Mouse (Mus musculus): Measurements from ENCODE around the gene Triobp. TPM values are rescaled to one million over a fixed set of nuclear protein-coding genes. Genes with fewer than 3 reads are reported as not detected.

Triobp gene
- polyA plus RNA-seq, 1 experiment from 2014 or later: 12.9 TPM

- no peak for ATAC-seq (ENCODE audit: low read depth)
- peaks cover 93% of the 10 kb centered on the region for H3K4me1 ChIP-seq (replicated peaks)
- WGBS (ENCODE audit: insufficient replicate concordance): 8% methylated on average over 15 of the region's 15 CpGs
- H3K9me3 ChIP-seq (replicated peaks): no peaks in the 10 kb centered on the region
- peak overlapping the region; percentile 67 for H3K4me3 ChIP-seq (replicated peaks)
- peak overlapping the region; percentile 78 for H3K9ac ChIP-seq
- H3K36me3 ChIP-seq: peaks cover 13% of the 10 kb centered on the region
- no peak for DNase-seq
- H3K27ac ChIP-seq: peak overlapping the region; percentile 99
- H3K4me2 ChIP-seq: peak overlapping the region; percentile 95
- no peaks in the 10 kb centered on the region for H3K27me3 ChIP-seq
Measured at GRCm38 (mm10) chr15:78927021-78927787, 20.3 kb upstream of the Triobp start.

GRCm38 (mm10) chr15:78927788-78928457, 19.6 kb upstream of the Triobp start:
- Histone ChIP-seq H3K27ac (peak overlapping the region; percentile 99), H3K36me3 (peaks cover 13% of the 10 kb centered on the region), H3K9me3 (replicated peaks) (no peaks in the 10 kb centered on the region), H3K4me1 (replicated peaks) (peaks cover 90% of the 10 kb centered on the region), H3K4me3 (replicated peaks) (peak overlapping the region; percentile 67), H3K27me3 (no peaks in the 10 kb centered on the region), H3K4me2 (peak overlapping the region; percentile 95), H3K9ac (peak overlapping the region; percentile 78)
- peak; percentile 10; the same call in 1 of the 2 replicates for ATAC-seq (ENCODE audit: low read depth)
- peak; percentile 69 for DNase-seq
- under 1% methylated on average over 25 of the region's 35 CpGs for WGBS (ENCODE audit: insufficient replicate concordance)

GRCm38 (mm10) chr15:78928539-78928938, 19.0 kb upstream of the Triobp start:
- peak overlapping the region; percentile 67 for H3K4me3 ChIP-seq (replicated peaks)
- H3K9ac ChIP-seq: peak overlapping the region; percentile 78; the same call in 1 of the 2 replicates
- WGBS (ENCODE audit: insufficient replicate concordance): 46% methylated on average over 8 of the region's 8 CpGs

GRCm38 (mm10) chr15:78930192-78930706, 17.3 kb upstream of the Triobp start:
- peaks cover 13% of the 10 kb centered on the region for H3K36me3 ChIP-seq
- no peak overlapping the region for H3K4me3 ChIP-seq (replicated peaks)
- no peaks in the 10 kb centered on the region for H3K9me3 ChIP-seq (replicated peaks)
- no peaks in the 10 kb centered on the region for H3K27me3 ChIP-seq
- H3K4me2 ChIP-seq: no peak overlapping the region
- whole genome bisulfite sequencing (ENCODE audit: insufficient replicate concordance): 83% methylated on average over 6 of the region's 6 CpGs
- H3K9ac ChIP-seq: no peak overlapping the region
- DNase-seq: no peak
- no peak for ATAC-seq (ENCODE audit: low read depth)
- peak overlapping the region; percentile 66 for H3K27ac ChIP-seq
- H3K4me1 ChIP-seq (replicated peaks): peaks cover 84% of the 10 kb centered on the region

More at GRCm38 (mm10) chr15:78928539-78928938, 19.0 kb upstream of the Triobp start:
- H3K4me1 ChIP-seq (replicated peaks): peaks cover 90% of the 10 kb centered on the region
- no peaks in the 10 kb centered on the region for H3K27me3 ChIP-seq
- peaks cover 13% of the 10 kb centered on the region for H3K36me3 ChIP-seq
- DNase-seq: no peak
- peak overlapping the region; percentile 99 for H3K27ac ChIP-seq
- H3K4me2 ChIP-seq: peak overlapping the region; percentile 95
- no peak for ATAC-seq (ENCODE audit: low read depth)
- H3K9me3 ChIP-seq (replicated peaks): no peaks in the 10 kb centered on the region

- H3K4me3 ChIP-seq (replicated peaks): no peak overlapping the region
- peak overlapping the region; percentile 66 for H3K27ac ChIP-seq
- ATAC-seq (ENCODE audit: low read depth): no peak
- peaks cover 13% of the 10 kb centered on the region for H3K36me3 ChIP-seq
- H3K4me2 ChIP-seq: no peak overlapping the region
- DNase-seq: no peak
- peaks cover 84% of the 10 kb centered on the region for H3K4me1 ChIP-seq (replicated peaks)
- H3K27me3 ChIP-seq: no peaks in the 10 kb centered on the region
- 91% methylated on average over 7 of the region's 7 CpGs for WGBS (ENCODE audit: insufficient replicate concordance)
- H3K9ac ChIP-seq: peak overlapping the region; percentile 22; the same call in 1 of the 2 replicates
- H3K9me3 ChIP-seq (replicated peaks): no peaks in the 10 kb centered on the region
Measured at GRCm38 (mm10) chr15:78930801-78931426, 16.6 kb upstream of the Triobp start.

GRCm38 (mm10) chr15:78931577-78931976, 15.9 kb upstream of the Triobp start:
- Histone ChIP-seq H3K36me3 (peaks cover 13% of the 10 kb centered on the region), H3K27me3 (no peaks in the 10 kb centered on the region), H3K4me2 (no peak overlapping the region), H3K4me1 (replicated peaks) (peaks cover 84% of the 10 kb centered on the region), H3K27ac (peak overlapping the region; percentile 66), H3K4me3 (replicated peaks) (no peak overlapping the region), H3K9ac (peak overlapping the region; percentile 22; the same call in 1 of the 2 replicates), H3K9me3 (replicated peaks) (no peaks in the 10 kb centered on the region)
- 8% methylated on average over 3 of the region's 3 CpGs for WGBS (ENCODE audit: insufficient replicate concordance)
- DNase-seq (peak; percentile 67), ATAC-seq (ENCODE audit: low read depth) (peak; percentile 46)

- Histone ChIP-seq H3K27ac (peak within 1 kb of the TSS; percentile 83), H3K36me3 (peaks cover 38% of the 10 kb centered on the region), H3K4me2 (peak within 1 kb of the TSS; percentile 89), H3K9ac (peak within 1 kb of the TSS; percentile 83), H3K4me1 (replicated peaks) (peaks cover 70% of the 10 kb centered on the region), H3K4me3 (replicated peaks) (peak within 1 kb of the TSS; percentile 80), H3K27me3 (no peaks in the 10 kb centered on the region), H3K9me3 (replicated peaks) (no peaks in the 10 kb centered on the region)
- ATAC-seq (ENCODE audit: low read depth) (peak; percentile 79), DNase-seq (peak; percentile 76)
- WGBS (ENCODE audit: insufficient replicate concordance): under 1% methylated on average over 42 of the region's 42 CpGs
Measured at GRCm38 (mm10) chr15:78934784-78935320, 12.7 kb upstream of the Triobp start, which contains the start of gene Nol12. Gene Nol12 (plus strand): TSS chr15:78934933.

- Histone ChIP-seq H3K9ac (peak overlapping the region; percentile 83), H3K9me3 (replicated peaks) (no peaks in the 10 kb centered on the region), H3K27ac (peak overlapping the region; percentile 83), H3K27me3 (no peaks in the 10 kb centered on the region), H3K4me1 (replicated peaks) (peaks cover 56% of the 10 kb centered on the region), H3K4me2 (peak overlapping the region; percentile 89), H3K36me3 (peaks cover 48% of the 10 kb centered on the region), H3K4me3 (replicated peaks) (peak overlapping the region; percentile 80)
- DNase-seq: peak; percentile 44
- peak; percentile 72 for ATAC-seq (ENCODE audit: low read depth)
- WGBS (ENCODE audit: insufficient replicate concordance): 63% methylated on average over 12 of the region's 12 CpGs
Measured at GRCm38 (mm10) chr15:78936403-78936802, 11.1 kb upstream of the Triobp start.

- H3K4me3 ChIP-seq (replicated peaks): no peak overlapping the region
- ATAC-seq (ENCODE audit: low read depth) (no peak), DNase-seq (no peak)
Measured at GRCm38 (mm10) chr15:78937311-78937710, 10.2 kb upstream of the Triobp start.

GRCm38 (mm10) chr15:78937963-78938362, 9.6 kb upstream of the Triobp start:
- no peaks in the 10 kb centered on the region for H3K9me3 ChIP-seq (replicated peaks)
- WGBS (ENCODE audit: insufficient replicate concordance): 82% methylated on average over 2 of the region's 2 CpGs
- ATAC-seq (ENCODE audit: low read depth) (no peak), DNase-seq (no peak)
- no peak overlapping the region for H3K9ac ChIP-seq
- H3K27ac ChIP-seq: no peak overlapping the region
- H3K36me3 ChIP-seq: peaks cover 54% of the 10 kb centered on the region
- peaks cover 55% of the 10 kb centered on the region for H3K4me1 ChIP-seq (replicated peaks)
- no peaks in the 10 kb centered on the region for H3K27me3 ChIP-seq
- no peak overlapping the region for H3K4me2 ChIP-seq
- H3K4me3 ChIP-seq (replicated peaks): no peak overlapping the region

More at GRCm38 (mm10) chr15:78937311-78937710, 10.2 kb upstream of the Triobp start:
- no peaks in the 10 kb centered on the region for H3K9me3 ChIP-seq (replicated peaks)
- peak overlapping the region; percentile 89 for H3K4me2 ChIP-seq
- H3K36me3 ChIP-seq: peaks cover 54% of the 10 kb centered on the region
- H3K9ac ChIP-seq: peak overlapping the region; percentile 83; the same call in 1 of the 2 replicates
- WGBS (ENCODE audit: insufficient replicate concordance): 88% methylated on average over 10 of the region's 10 CpGs
- H3K27ac ChIP-seq: peak overlapping the region; percentile 83
- peaks cover 53% of the 10 kb centered on the region for H3K4me1 ChIP-seq (replicated peaks)
- H3K27me3 ChIP-seq: no peaks in the 10 kb centered on the region
